Comparison of ENCODE assay signal across 15 mouse cellular contexts in genomic region chr16:91970461-91970860, GRCm38 (mm10).
A peak's percentile ranks its signal among the peaks of the same experiment; 100 is the strongest.
DNase-seq lines count a peak whose midpoint lies in the region; ATAC-seq lines count a peak whose summit lies in the region.
"Had no signal": no experiment of that assay in that cellular context is flagged by ENCODE, and none has a peak within 500 bp of the region (broad histone marks: within the 10 kb centered on the region; RNA-seq: fewer than 3 reads in every experiment).

No protein-coding gene starts in this region.

- no peaks in the 10 kb centered on the region for H3K27me3 ChIP-seq in kidney, embryonic 16.5 days (ENCODE audit: insufficient read depth, low read length)
- H3K27me3 ChIP-seq in heart, embryonic 14.5 days (ENCODE audit: control insufficient read depth, insufficient read depth, low read length), result no peaks in the 10 kb centered on the region
- H3K27me3 ChIP-seq: CH12.LX; midbrain, embryonic 12.5 days; neural tube, embryonic 12.5 days had no signal

- H3K9me3 ChIP-seq in kidney, embryonic 16.5 days (ENCODE audit: low read length), result no peaks in the 10 kb centered on the region
- no peaks in the 10 kb centered on the region for H3K9me3 ChIP-seq in heart, embryonic 14.5 days (ENCODE audit: control insufficient read depth, low read length)
- H3K9me3 ChIP-seq: midbrain, embryonic 12.5 days; neural tube, embryonic 12.5 days had no signal

- H3K36me3 ChIP-seq in kidney, embryonic 16.5 days (ENCODE audit: insufficient read depth, low read length), result no peaks in the 10 kb centered on the region
- H3K36me3 ChIP-seq in heart, embryonic 14.5 days (ENCODE audit: control insufficient read depth, insufficient read depth, low read length), result no peaks in the 10 kb centered on the region
- H3K36me3 ChIP-seq: midbrain, embryonic 12.5 days; neural tube, embryonic 12.5 days had no signal

- no peak overlapping the region for H3K4me2 ChIP-seq in kidney, embryonic 16.5 days (replicated peaks; ENCODE audit: low read depth, low read length)
- H3K4me2 ChIP-seq in heart, embryonic 14.5 days (ENCODE audit: low read length), result no peak overlapping the region
- H3K4me2 ChIP-seq: midbrain, embryonic 12.5 days; neural tube, embryonic 12.5 days had no signal

- no peak for DNase-seq in kidney, postnatal 14 days
- peak; percentile 97 for DNase-seq in heart, adult 11 months
- peak; percentile 41 for DNase-seq in lung, postnatal 14 days
- DNase-seq in c-Kit-positive CD71-positive TER-119-positive erythroid progenitor cells, embryonic 14.5 days (ENCODE audit: low spot score), result no peak
- DNase-seq in spleen, postnatal 14 days (ENCODE audit: low spot score in 2 of 2), result no peak
- DNase-seq: adrenal gland, postnatal 10 days; layer of hippocampus, postnatal 36 days; thymus, postnatal 36 days had no signal

- no peak overlapping the region for H3K4me3 ChIP-seq in kidney, embryonic 16.5 days (ENCODE audit: low read length)
- no peak overlapping the region for H3K4me3 ChIP-seq in heart, embryonic 14.5 days (ENCODE audit: control insufficient read depth in 1 of 2, insufficient read depth in 1 of 2, low read depth in 1 of 2, low read length in 2 of 2)
- H3K4me3 ChIP-seq: erythroblast, embryonic 14.5 days; midbrain, embryonic 12.5 days; neural tube, embryonic 12.5 days had no signal

- H3K4me1 ChIP-seq in kidney, embryonic 16.5 days (ENCODE audit: insufficient read depth, low read length), result 0 out of 2 replicates have a peak, but pooled peaks cover 9% of the 10 kb centered on the region
- peaks cover 14 to 18% of the 10 kb centered on the region in 2 experiments for H3K4me1 ChIP-seq in heart, embryonic 14.5 days (ENCODE audit: control insufficient read depth in 2 of 2, insufficient read depth in 2 of 2, low read length in 2 of 2)
- H3K4me1 ChIP-seq: midbrain, embryonic 12.5 days; neural tube, embryonic 12.5 days had no signal

- ATAC-seq in kidney, embryonic 16.5 days (ENCODE audit: low FRiP score, low TSS enrichment), result 0 out of 2 replicates have a peak, but pooled peaks have one; percentile 44
- no peak for ATAC-seq in heart, embryonic 14.5 days (ENCODE audit: insufficient number of reproducible peaks, insufficient read depth, low FRiP score, low read depth)
- ATAC-seq in CD4-positive, CD25-positive, alpha-beta regulatory T cell, adult 4 months, result no peak

- H3K27ac ChIP-seq in kidney, embryonic 16.5 days (ENCODE audit: low read length), result peak overlapping the region; percentile 63; the same call in 1 of the 2 replicates
- peak overlapping the region; percentile 67 to 71 for H3K27ac ChIP-seq in heart, embryonic 14.5 days (replicated peaks in 1 of 2; ENCODE audit: control insufficient read depth in 1 of 2, insufficient read depth in 1 of 2, low read depth in 2 of 2, low read length in 2 of 2)
- H3K27ac ChIP-seq: midbrain, embryonic 12.5 days; neural tube, embryonic 12.5 days had no signal

- 81% methylated on average over 4 of the region's 4 CpGs for WGBS in kidney, embryonic 16.5 days
- WGBS in heart, embryonic 14.5 days, result 36% methylated on average over 4 of the region's 4 CpGs

- H3K9ac ChIP-seq in kidney, embryonic 16.5 days (replicated peaks; ENCODE audit: low read length), result no peak overlapping the region
- H3K9ac ChIP-seq in heart, embryonic 14.5 days (ENCODE audit: low read length), result no peak overlapping the region
- H3K9ac ChIP-seq: midbrain, embryonic 12.5 days; neural tube, embryonic 12.5 days had no signal

Comparison
In these comparisons a context has a peak if more than half of its experiments do, and no peak if none do; other contexts are left out.
1. DNase-seq: peak in heart, adult 11 months (single experiment) and lung, postnatal 14 days (single experiment); none in kidney, postnatal 14 days (single experiment), c-Kit-positive CD71-positive TER-119-positive erythroid progenitor cells, embryonic 14.5 days (single experiment) and spleen, postnatal 14 days (0 of 2).